Mouse (Mus musculus): ENCODE measurements at regions not wholly inside any gene's neighbourhood (a gene's known extent, or its start where the extent isn't known, plus 50 kb on each side); places are given as distances from the start of the nearest gene placed in this dataset.

DNA sequence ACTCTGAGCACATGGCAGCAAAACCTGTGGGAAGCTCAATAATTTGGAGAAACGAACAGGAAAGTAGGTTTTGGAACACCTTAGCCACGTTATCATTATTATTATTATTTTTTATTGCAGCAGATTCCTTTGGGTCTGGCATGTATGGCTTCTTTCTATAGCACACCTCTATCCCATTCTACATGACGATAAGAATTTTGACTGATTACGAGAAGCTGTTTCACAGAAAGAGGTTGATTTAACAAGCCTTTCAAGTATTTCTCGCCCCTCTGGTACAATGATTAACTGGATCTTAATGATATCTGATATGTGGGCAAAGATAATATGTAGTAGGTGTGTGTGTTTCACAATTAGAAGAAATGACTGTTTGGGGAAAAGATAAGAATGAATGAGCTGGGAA lies 191.6 kb downstream of the Wdr20rt start:
- no peaks in the 10 kb centered on the region for H3K4me1 ChIP-seq (replicated peaks; ENCODE audit: control insufficient read depth in 2 of 2, insufficient read depth in 2 of 2, low read length in 1 of 2)
- TF ChIP-seq EP300 (IDR thresholded peaks at IDR 0.05; ENCODE audit: low read depth) (no peak), CTCF (IDR thresholded peaks at IDR 0.05; ENCODE audit: low read depth) (no peak)
- DNase-seq (ENCODE audit: low read depth in 3 of 3, low spot score in 3 of 3) (no peak), ATAC-seq (ENCODE audit: insufficient read depth) (no peak)
- H3K27ac ChIP-seq, result no peak overlapping the region
- H3K9me3 ChIP-seq (ENCODE audit: control insufficient read depth, low read length), result no peaks in the 10 kb centered on the region
- no peak overlapping the region for H3K4me2 ChIP-seq (ENCODE audit: low read depth)
- no peak overlapping the region for H3K4me3 ChIP-seq (ENCODE audit: insufficient read depth in 1 of 2, low read depth in 2 of 2, low read length in 2 of 2)
- H3K9ac ChIP-seq (replicated peaks), result no peak overlapping the region
- H3K27me3 ChIP-seq (ENCODE audit: control insufficient read depth, insufficient read depth, low read length), result no peaks in the 10 kb centered on the region
- no peaks in the 10 kb centered on the region for H3K36me3 ChIP-seq (replicated peaks; ENCODE audit: control insufficient read depth, insufficient read depth, low read depth)
- WGBS (ENCODE audit: insufficient replicate concordance), result 53% methylated on average over 5 of the region's 5 CpGs

DNA sequence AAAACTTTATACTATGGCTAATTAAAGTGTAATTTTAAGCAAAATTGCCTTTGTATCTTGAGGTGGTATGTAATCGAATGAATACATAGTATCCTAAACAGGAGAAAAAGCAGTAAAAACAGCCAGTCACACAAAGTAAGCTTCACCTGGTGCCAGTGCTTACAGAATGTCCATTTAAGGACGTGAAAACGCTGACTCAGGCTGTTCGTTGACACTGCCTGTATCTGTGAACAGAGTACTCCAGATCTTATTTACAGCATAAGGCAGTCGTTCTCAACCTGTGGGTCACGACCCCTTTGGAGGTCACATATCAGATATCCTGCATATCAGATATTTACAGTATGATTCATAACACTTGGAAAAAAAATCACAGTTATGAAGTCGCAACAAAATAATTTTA lies 194.8 kb downstream of the Wdr20rt start:
- Histone ChIP-seq H3K27ac (no peak overlapping the region), H3K4me3 (ENCODE audit: insufficient read depth in 1 of 2, low read depth in 2 of 2, low read length in 2 of 2) (no peak overlapping the region), H3K9me3 (ENCODE audit: control insufficient read depth, low read length) (no peaks in the 10 kb centered on the region), H3K27me3 (ENCODE audit: control insufficient read depth, insufficient read depth, low read length) (no peaks in the 10 kb centered on the region), H3K36me3 (replicated peaks; ENCODE audit: control insufficient read depth, insufficient read depth, low read depth) (no peaks in the 10 kb centered on the region), H3K4me1 (replicated peaks; ENCODE audit: control insufficient read depth in 2 of 2, insufficient read depth in 2 of 2, low read length in 1 of 2) (no peaks in the 10 kb centered on the region), H3K9ac (replicated peaks) (no peak overlapping the region), H3K4me2 (ENCODE audit: low read depth) (no peak overlapping the region)
- WGBS (ENCODE audit: insufficient replicate concordance), result 55% methylated on average over 7 of the region's 7 CpGs
- no peak for TF ChIP-seq EP300 (IDR thresholded peaks at IDR 0.05; ENCODE audit: low read depth)
- no peak for TF ChIP-seq CTCF (IDR thresholded peaks at IDR 0.05; ENCODE audit: low read depth)
- DNase-seq (ENCODE audit: low read depth in 3 of 3, low spot score in 3 of 3) (no peak), ATAC-seq (ENCODE audit: insufficient read depth) (no peak)

DNA sequence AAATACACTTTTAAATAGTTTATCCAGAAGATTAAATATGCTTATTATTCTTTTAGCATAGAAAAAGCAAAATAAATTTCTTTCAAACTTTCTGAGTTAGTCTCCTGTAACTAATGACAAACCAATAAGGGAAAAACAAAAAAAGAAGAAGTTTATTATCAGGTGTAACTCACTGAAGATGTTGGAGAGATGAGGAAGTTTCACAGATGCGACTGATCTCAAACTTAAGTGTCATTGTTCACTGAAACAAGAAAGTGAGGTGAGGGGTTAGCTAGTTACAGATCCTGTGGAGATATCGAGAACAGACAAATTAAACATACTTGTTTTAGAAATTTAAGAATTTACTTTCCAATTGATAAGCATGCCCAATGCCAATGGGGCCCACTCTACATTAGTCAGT lies 199.2 kb downstream of the Wdr20rt start:
- H3K9me3 ChIP-seq (ENCODE audit: control insufficient read depth, low read length), result no peaks in the 10 kb centered on the region
- 65% methylated on average over 2 of the region's 2 CpGs for WGBS (ENCODE audit: insufficient replicate concordance)
- no peaks in the 10 kb centered on the region for H3K36me3 ChIP-seq (replicated peaks; ENCODE audit: control insufficient read depth, insufficient read depth, low read depth)
- no peak overlapping the region for H3K9ac ChIP-seq (replicated peaks)
- no peaks in the 10 kb centered on the region for H3K4me1 ChIP-seq (replicated peaks; ENCODE audit: control insufficient read depth in 2 of 2, insufficient read depth in 2 of 2, low read length in 1 of 2)
- H3K27me3 ChIP-seq (ENCODE audit: control insufficient read depth, insufficient read depth, low read length), result no peaks in the 10 kb centered on the region
- H3K4me2 ChIP-seq (ENCODE audit: low read depth), result no peak overlapping the region
- TF ChIP-seq EP300 (IDR thresholded peaks at IDR 0.05; ENCODE audit: low read depth), result no peak
- ATAC-seq (ENCODE audit: insufficient read depth), result no peak
- no peak for DNase-seq (ENCODE audit: low read depth in 3 of 3, low spot score in 3 of 3)
- no peak overlapping the region for H3K27ac ChIP-seq
- H3K4me3 ChIP-seq (ENCODE audit: insufficient read depth in 1 of 2, low read depth in 2 of 2, low read length in 2 of 2), result no peak overlapping the region

DNA sequence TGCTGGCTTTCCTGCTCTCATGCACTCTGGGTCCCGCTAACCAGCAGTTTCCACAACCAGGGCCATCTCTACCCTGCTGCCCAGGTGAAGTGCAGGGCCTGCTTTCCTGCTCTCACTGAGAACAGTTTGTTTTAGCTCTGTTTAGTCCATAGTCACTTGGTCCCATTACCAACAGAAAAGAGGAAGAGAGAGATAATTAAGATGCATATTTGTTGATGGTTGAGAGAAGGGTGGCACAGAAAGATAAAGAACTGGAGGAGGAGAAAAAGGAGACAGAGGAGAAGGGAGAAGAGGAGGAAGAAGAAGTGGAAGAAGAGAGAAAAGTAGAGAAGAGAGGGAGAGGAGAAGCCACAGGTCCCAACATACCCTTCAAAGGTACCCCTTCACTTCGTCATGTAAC lies 200.1 kb downstream of the Wdr20rt start:
- Histone ChIP-seq H3K27me3 (ENCODE audit: control insufficient read depth, insufficient read depth, low read length) (no peaks in the 10 kb centered on the region), H3K9me3 (ENCODE audit: control insufficient read depth, low read length) (no peaks in the 10 kb centered on the region), H3K4me2 (ENCODE audit: low read depth) (no peak overlapping the region), H3K36me3 (replicated peaks; ENCODE audit: control insufficient read depth, insufficient read depth, low read depth) (no peaks in the 10 kb centered on the region), H3K9ac (replicated peaks) (no peak overlapping the region), H3K27ac (no peak overlapping the region), H3K4me1 (replicated peaks; ENCODE audit: control insufficient read depth in 2 of 2, insufficient read depth in 2 of 2, low read length in 1 of 2) (no peaks in the 10 kb centered on the region), H3K4me3 (ENCODE audit: insufficient read depth in 1 of 2, low read depth in 2 of 2, low read length in 2 of 2) (no peak overlapping the region)
- no peak for ATAC-seq (ENCODE audit: insufficient read depth)
- DNase-seq (ENCODE audit: low read depth in 3 of 3, low spot score in 3 of 3), result no peak
- TF ChIP-seq CTCF (IDR thresholded peaks at IDR 0.05; ENCODE audit: low read depth) (no peak), EP300 (IDR thresholded peaks at IDR 0.05; ENCODE audit: low read depth) (no peak)
- WGBS (ENCODE audit: insufficient replicate concordance), result 62% methylated on average over 2 of the region's 2 CpGs

DNA sequence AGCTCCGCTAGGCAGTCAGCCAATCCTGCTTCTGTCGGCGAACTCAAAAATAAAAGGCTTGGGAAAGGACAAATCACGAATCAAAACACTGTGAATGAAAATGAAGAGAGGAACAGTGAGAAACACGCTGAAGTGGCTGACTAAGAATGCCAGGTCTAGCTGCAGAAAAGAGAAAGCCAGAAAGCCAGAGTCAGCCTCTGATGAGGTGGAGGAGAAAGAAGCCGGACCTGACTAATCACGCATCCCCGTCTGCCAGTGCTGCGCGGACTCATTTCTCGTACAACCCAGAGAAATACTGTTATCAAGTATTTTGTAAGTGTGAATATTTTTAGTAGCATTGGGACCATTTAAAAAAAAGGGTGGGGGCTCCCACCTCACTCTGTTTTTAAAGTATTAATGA lies 201.6 kb downstream of the Wdr20rt start:
- Histone ChIP-seq H3K4me2 (ENCODE audit: low read depth) (no peak overlapping the region), H3K9me3 (ENCODE audit: control insufficient read depth, low read length) (no peaks in the 10 kb centered on the region), H3K4me3 (ENCODE audit: insufficient read depth in 1 of 2, low read depth in 2 of 2, low read length in 2 of 2) (no peak overlapping the region), H3K27me3 (ENCODE audit: control insufficient read depth, insufficient read depth, low read length) (no peaks in the 10 kb centered on the region), H3K4me1 (replicated peaks; ENCODE audit: control insufficient read depth in 2 of 2, insufficient read depth in 2 of 2, low read length in 1 of 2) (no peaks in the 10 kb centered on the region), H3K27ac (no peak overlapping the region), H3K9ac (replicated peaks) (no peak overlapping the region), H3K36me3 (replicated peaks; ENCODE audit: control insufficient read depth, insufficient read depth, low read depth) (no peaks in the 10 kb centered on the region)
- no peak for TF ChIP-seq CTCF (IDR thresholded peaks at IDR 0.05; ENCODE audit: low read depth)
- TF ChIP-seq EP300 (IDR thresholded peaks at IDR 0.05; ENCODE audit: low read depth), result no peak
- ATAC-seq (ENCODE audit: insufficient read depth) (no peak), DNase-seq (ENCODE audit: low read depth in 3 of 3, low spot score in 3 of 3) (no peak)
- 79% methylated on average over 11 of the region's 11 CpGs for WGBS (ENCODE audit: insufficient replicate concordance)

Measured in liver, embryonic 14.5 days (tissue).